Mouse (Mus musculus) intestine, postnatal 0 days (tissue): ENCODE results near the gene Smarcd3. TPM values are rescaled to one million over a fixed set of nuclear protein-coding genes. Genes with fewer than 3 reads are reported as not detected.

Experiments used
- ATAC-seq: fragments of 200-750 bp; cut with Nextera tagmentation; 2 replicates; pipeline ENCODE4 v1.8.0; 2017; ENCODE audit warnings: mild to moderate bottlenecking, moderate TSS enrichment, moderate library complexity
- H3K27ac ChIP-seq: fragments of 300-500 bp; sonication (generic); 2 replicates; pipeline ENCODE4 v1.5.1; 2014; ENCODE audit warnings: mild to moderate bottlenecking, low read depth, low read length, moderate library complexity
- H3K27me3 ChIP-seq: fragments of 300-500 bp; sonication (generic); replicated peaks from 2 replicates; pipeline ENCODE4 v1.6.1; 2014; ENCODE audit warnings: low read length, mixed read lengths; ENCODE audit not compliant: control insufficient read depth, insufficient read depth
- H3K36me3 ChIP-seq: fragments of 300-500 bp; sonication (generic); 2 replicates; pipeline ENCODE4 v1.6.1; 2014; ENCODE audit warnings: mild to moderate bottlenecking, moderate library complexity; ENCODE audit not compliant: control insufficient read depth, insufficient read depth
- H3K4me1 ChIP-seq: fragments of 300-500 bp; sonication (generic); replicated peaks from 2 replicates; pipeline ENCODE4 v1.6.1; 2014; ENCODE audit warnings: antibody characterized with exemption, low read length, mixed read lengths; ENCODE audit not compliant: control insufficient read depth, insufficient read depth
- H3K4me2 ChIP-seq: fragments of 300-500 bp; sonication (generic); replicated peaks from 2 replicates; pipeline ENCODE4 v1.6.1; 2014; ENCODE audit warnings: low read depth, mild to moderate bottlenecking, moderate library complexity
- H3K4me3 ChIP-seq: fragments of 300-500 bp; sonication (generic); 2 replicates; pipeline ENCODE4 v1.5.1; 2014; ENCODE audit warnings: low read depth, low read length
- H3K9ac ChIP-seq: fragments of 300-500 bp; sonication (generic); 2 replicates; pipeline ENCODE4 v1.6.1; 2014; ENCODE audit warnings: mild to moderate bottlenecking, low read depth, low read length
- H3K9me3 ChIP-seq: fragments of 300-500 bp; sonication (generic); 2 replicates; pipeline ENCODE4 v1.6.1; 2016; ENCODE audit warnings: mixed run types; ENCODE audit not compliant: control insufficient read depth
- CTCF ChIP-seq: sonication (generic); IDR thresholded peaks from 2 replicates; pipeline ENCODE4 v1.5.1; 2016; ENCODE audit warnings: low read depth, mild to moderate bottlenecking, control low read depth, antibody characterized with exemption, moderate library complexity
- WGBS: fragments of 180-500 bp; shearing (Covaris S2); extraction: QIAGEN DNeasy Blood & Tissue Kit; methylation state at CpG from one replicate; pipeline ENCODE4 v1.1.7; 2014; 5-methylcytosine and 5-hydroxymethylcytosine counted together
- polyA plus RNA-seq: library from polyadenylated mRNA; unstranded; fragments of >200 nt; fragmentation: Nextera tagmentation; extraction: Ambion mirVana; gene quantifications from 2 replicates; pipeline ENCODE4 v1.2.1, GENCODE M21; 2015

The Smarcd3 gene
- polyA plus RNA-seq, 1 experiment from 2014 or later = 6.6 TPM

DNA sequence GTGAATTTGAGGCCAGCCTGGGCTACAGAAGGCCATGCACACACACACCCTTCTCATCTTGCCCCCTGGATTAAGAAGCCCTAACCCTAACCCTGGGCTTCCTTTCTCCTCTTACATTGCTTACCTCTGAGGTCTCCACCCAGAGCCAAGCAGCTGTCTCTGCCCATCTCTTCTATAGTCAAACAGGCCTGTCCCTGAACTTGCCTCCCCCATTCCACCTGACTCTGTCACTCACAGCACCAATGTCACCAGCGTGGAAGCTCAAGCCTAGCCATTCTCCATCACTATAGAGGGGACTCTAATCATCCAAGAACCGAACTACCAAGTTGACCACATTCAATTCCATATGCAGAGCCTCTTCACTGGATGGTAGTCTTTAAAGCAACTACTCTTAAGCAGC is 24.0 kb downstream of the Smarcd3 start:
- no peak overlapping the region for H3K4me3 ChIP-seq
- 82% methylated on average over 2 of the region's 2 CpGs for WGBS
- no peak overlapping the region for H3K4me2 ChIP-seq
- peaks cover 28% of the 10 kb centered on the region for H3K27me3 ChIP-seq
- no peak for TF ChIP-seq CTCF
- H3K4me1 ChIP-seq = peaks cover 3% of the 10 kb centered on the region; the same call in 1 of the 2 replicates
- H3K9me3 ChIP-seq = no peaks in the 10 kb centered on the region
- no peaks in the 10 kb centered on the region for H3K36me3 ChIP-seq
- no peak for ATAC-seq
- no peak overlapping the region for H3K9ac ChIP-seq
- no peak overlapping the region for H3K27ac ChIP-seq

DNA sequence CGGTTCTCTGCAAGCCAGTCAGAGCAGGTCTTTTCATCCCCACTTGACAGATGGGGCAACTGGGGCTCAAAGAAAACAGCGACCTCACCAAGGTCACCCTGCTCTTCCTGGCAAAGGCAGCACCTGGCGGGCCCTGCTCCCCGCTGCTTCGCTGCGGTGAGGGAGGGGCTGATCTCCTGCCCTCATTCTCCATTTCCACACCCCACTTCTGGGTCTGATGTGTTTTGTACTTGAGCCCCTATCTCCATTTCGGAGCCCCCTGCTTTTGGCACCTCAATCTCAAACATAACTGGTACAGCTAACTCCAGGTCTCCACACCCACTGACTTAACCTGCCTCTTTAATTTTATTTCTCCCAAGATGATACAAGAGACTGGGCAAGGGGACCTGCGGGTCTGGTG is 25.1 kb downstream of the Smarcd3 start:
- H3K27ac ChIP-seq = no peak overlapping the region
- 0 out of 2 replicates have a peak, but pooled peaks cover 8% of the 10 kb centered on the region for H3K36me3 ChIP-seq
- H3K4me1 ChIP-seq = peaks cover 3% of the 10 kb centered on the region; the same call in 1 of the 2 replicates
- H3K4me3 ChIP-seq = no peak overlapping the region
- H3K9me3 ChIP-seq = no peaks in the 10 kb centered on the region
- WGBS = 29% methylated on average over 8 of the region's 8 CpGs
- H3K9ac ChIP-seq = no peak overlapping the region
- TF ChIP-seq CTCF = no peak
- peaks cover 28% of the 10 kb centered on the region for H3K27me3 ChIP-seq
- H3K4me2 ChIP-seq = peak overlapping the region; percentile 80
- ATAC-seq = no peak

DNA sequence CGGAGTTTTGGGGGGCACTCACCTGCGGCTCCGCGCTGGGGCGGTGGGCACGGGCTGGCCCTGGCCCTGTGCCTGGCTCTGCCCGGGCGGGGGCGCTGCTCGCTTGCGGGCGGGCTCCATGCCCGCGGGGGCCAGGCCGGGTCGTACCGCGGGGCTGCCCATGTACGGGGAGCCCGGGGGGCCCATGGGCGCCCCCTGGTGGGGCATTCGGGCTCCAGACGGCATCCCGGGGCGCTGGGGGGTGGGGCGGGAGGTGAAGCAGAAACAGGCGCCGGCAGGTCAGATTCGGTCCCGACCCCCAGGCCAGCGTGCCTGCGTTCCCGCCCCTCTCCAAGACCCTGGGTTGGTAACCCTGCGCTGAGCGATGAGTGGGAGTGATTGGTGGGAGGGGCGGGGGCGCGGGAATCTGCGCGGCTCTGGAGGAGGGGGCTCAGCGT is 25.6 kb downstream of the Smarcd3 start:
- under 1% methylated on average over 40 of the region's 41 CpGs for WGBS
- H3K9ac ChIP-seq = no peak overlapping the region
- H3K4me3 ChIP-seq = peak overlapping the region; percentile 42
- peaks cover 1% of the 10 kb centered on the region; the same call in 1 of the 2 replicates for H3K4me1 ChIP-seq
- H3K9me3 ChIP-seq = no peaks in the 10 kb centered on the region
- ATAC-seq = no peak
- peaks cover 28% of the 10 kb centered on the region for H3K27me3 ChIP-seq
- H3K27ac ChIP-seq = no peak overlapping the region
- peaks cover 10% of the 10 kb centered on the region; the same call in 1 of the 2 replicates for H3K36me3 ChIP-seq
- TF ChIP-seq CTCF = peak; percentile 68
- H3K4me2 ChIP-seq = peak overlapping the region; percentile 80

DNA sequence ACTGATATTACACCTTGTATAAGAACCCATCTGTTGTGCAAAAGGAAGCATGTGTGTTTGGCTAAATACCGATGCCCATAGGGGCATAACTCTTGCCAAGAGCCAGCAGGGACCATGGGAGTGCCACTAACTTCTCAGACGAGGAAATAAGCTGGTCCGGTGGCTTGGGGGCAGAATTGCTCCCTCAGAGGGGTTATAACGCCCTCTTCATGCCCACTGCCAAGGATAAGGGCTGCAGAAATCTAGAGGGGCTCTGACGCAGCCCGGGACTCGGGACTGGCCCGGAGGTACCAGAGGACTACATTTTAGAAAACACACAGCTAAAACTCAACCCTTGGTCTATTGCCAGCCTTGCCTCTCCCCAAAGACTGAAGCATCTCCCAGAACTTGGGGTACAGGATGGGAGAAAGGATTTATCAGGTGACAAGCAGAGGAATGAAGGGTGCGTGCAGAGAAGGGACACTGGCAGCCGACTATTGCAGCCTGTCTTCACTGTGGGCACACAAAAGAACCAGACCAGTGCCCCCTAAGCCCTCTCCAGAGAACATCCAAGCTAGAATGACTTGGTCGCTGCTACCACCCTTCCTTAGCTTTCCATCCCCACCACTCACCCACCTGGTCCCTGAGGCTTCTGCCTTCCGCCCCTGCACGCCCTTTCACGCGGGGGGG is 26.2 kb downstream of the Smarcd3 start:
- H3K4me2 ChIP-seq = peak overlapping the region; percentile 80
- H3K4me1 ChIP-seq = no peaks in the 10 kb centered on the region; the same call in 1 of the 2 replicates
- peaks cover 28% of the 10 kb centered on the region for H3K27me3 ChIP-seq
- H3K4me3 ChIP-seq = peak overlapping the region; percentile 42
- TF ChIP-seq CTCF = no peak
- H3K36me3 ChIP-seq = peaks cover 15% of the 10 kb centered on the region; the same call in 1 of the 2 replicates
- H3K27ac ChIP-seq = no peak overlapping the region
- no peak overlapping the region for H3K9ac ChIP-seq
- no peaks in the 10 kb centered on the region for H3K9me3 ChIP-seq
- WGBS = 27% methylated on average over 15 of the region's 15 CpGs
- ATAC-seq = no peak

DNA sequence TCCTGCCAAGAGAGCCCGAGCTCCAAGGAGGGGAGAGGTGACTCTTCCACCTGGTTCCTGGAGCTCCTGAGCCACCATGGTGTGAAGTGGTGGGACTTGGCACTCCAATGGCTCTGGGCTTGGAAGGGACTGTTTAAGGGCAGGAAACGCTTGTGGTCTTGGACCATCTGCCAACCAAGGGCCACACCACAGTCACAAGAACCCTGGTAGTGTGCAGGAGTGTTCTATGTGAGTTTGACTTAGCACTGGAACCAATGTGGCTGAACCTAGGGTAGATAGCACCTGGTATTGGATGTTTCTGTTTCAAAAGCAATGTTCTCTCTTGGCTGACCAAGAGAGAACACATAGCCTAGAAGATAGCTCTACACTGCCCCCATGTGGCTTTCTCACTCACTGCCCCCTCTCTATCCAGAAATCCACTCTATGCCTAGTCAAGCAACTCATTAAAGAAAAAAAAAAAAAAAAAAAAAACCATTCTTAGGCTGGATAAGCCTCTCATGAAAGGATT is 26.9 kb downstream of the Smarcd3 start:
- Histone ChIP-seq H3K9ac (no peak overlapping the region), H3K27ac (no peak overlapping the region), H3K9me3 (no peaks in the 10 kb centered on the region), H3K4me3 (no peak overlapping the region), H3K4me2 (no peak overlapping the region), H3K36me3 (peaks cover 17% of the 10 kb centered on the region; the same call in 1 of the 2 replicates), H3K4me1 (no peaks in the 10 kb centered on the region; the same call in 1 of the 2 replicates), H3K27me3 (peaks cover 28% of the 10 kb centered on the region)
- TF ChIP-seq CTCF = peak; percentile 78
- peak; percentile 60 for ATAC-seq
- WGBS = 77% methylated on average over 2 of the region's 2 CpGs

DNA sequence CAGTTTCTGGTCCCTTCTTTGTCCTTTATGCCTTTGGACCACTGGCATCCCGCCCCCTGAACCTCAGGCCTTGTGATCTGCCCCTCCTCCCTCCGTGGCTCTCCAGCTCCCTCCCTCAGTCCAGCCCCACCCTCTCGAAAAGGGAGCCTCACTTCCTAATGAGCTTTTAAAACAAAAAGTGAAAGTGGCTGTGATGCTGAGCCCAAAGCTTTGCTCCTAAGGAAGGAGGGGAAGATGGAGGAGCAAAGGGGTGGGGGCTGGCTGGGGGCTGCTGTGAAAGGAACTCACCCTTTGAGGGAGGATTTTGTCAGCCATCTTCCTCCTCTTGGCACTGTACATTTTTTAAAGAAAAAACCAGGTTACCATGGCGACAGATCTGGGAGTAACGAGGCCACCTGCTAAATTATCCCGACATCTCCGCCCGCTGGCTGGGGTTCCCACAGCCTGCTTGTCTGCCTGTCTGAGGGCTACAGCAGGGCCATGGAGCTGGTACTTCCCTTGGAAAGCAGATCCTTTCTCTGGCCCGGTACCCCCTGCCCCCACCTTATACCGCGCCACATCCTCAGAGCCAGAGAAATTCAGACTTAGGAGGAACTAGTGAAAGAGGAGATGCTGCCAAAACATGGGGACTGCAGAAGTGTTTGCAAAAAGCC is 27.6 kb downstream of the Smarcd3 start:
- no peak for TF ChIP-seq CTCF
- 0 out of 2 replicates have a peak overlapping the region, but pooled peaks have one; percentile 3 for H3K4me2 ChIP-seq
- no peak overlapping the region for H3K4me3 ChIP-seq
- ATAC-seq = no peak
- no peaks in the 10 kb centered on the region for H3K9me3 ChIP-seq
- H3K27me3 ChIP-seq = peaks cover 28% of the 10 kb centered on the region
- no peak overlapping the region for H3K9ac ChIP-seq
- 39% methylated on average over 11 of the region's 11 CpGs for WGBS
- H3K4me1 ChIP-seq = no peaks in the 10 kb centered on the region; the same call in 1 of the 2 replicates
- H3K36me3 ChIP-seq = peaks cover 19% of the 10 kb centered on the region; the same call in 1 of the 2 replicates
- no peak overlapping the region for H3K27ac ChIP-seq
